Mouse (Mus musculus): ENCODE results near the gene Rfc5. TPM values are rescaled to one million over a fixed set of nuclear protein-coding genes. Genes with fewer than 3 reads are reported as not detected.

The Rfc5 gene
- polyA plus RNA-seq, 1 experiment from 2014 or later: 37.5 TPM

DNA sequence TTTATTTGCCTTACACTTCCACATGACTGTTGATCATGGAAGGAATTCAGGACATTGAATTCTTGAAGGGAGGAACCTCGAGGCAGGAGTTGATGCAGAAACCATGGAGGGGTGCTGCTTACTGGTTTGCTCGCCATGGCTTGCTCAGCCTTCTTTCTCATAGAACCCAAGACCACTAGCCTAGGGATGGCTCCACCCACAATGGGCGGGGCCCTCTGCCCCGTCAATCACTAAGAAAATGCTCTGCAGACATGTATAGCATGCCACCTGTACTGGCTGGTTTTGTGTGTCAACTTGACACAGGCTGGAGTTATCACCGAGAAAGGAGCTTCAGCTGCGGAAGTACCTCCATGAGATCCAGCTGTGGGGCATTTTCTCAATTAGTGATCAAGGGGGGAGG is 48.8 kb downstream of the Rfc5 start:
- no peak overlapping the region for H3K4me2 ChIP-seq
- no peak overlapping the region for H3K9ac ChIP-seq
- no peak overlapping the region for H3K4me3 ChIP-seq
- no peaks in the 10 kb centered on the region for H3K9me3 ChIP-seq
- no peak for ATAC-seq (ENCODE audit: low FRiP score)
- H3K4me1 ChIP-seq (replicated peaks): no peaks in the 10 kb centered on the region
- H3K36me3 ChIP-seq: no peaks in the 10 kb centered on the region
- no peak overlapping the region for H3K27ac ChIP-seq
- no peaks in the 10 kb centered on the region for H3K27me3 ChIP-seq
- 82% methylated on average over 6 of the region's 6 CpGs for WGBS

DNA sequence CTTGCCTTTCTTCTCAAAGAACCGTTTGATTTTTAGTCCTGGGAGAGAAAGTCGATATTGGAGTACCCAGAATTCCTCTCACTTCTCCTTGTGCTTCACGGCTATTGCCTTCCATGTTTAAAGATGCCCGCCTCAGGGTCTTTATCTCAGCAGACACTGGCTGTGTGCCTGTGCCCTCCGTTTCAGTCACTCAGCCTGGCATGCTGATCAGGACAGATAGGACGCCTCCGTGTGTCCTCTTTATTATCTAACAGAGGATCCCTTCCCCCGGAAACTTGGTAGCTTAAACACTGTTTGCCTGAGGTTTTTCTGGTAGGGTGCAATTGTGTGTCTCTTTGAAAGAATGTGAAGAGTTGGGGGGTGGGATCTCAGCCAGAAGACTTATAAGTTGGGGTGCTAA is 50.3 kb downstream of the Rfc5 start:
- Histone ChIP-seq H3K9me3 (no peaks in the 10 kb centered on the region), H3K4me1 (replicated peaks) (no peaks in the 10 kb centered on the region), H3K4me3 (no peak overlapping the region), H3K4me2 (no peak overlapping the region), H3K36me3 (no peaks in the 10 kb centered on the region), H3K9ac (no peak overlapping the region), H3K27ac (no peak overlapping the region), H3K27me3 (no peaks in the 10 kb centered on the region)
- ATAC-seq (ENCODE audit: low FRiP score): no peak
- 88% methylated on average over 8 of the region's 8 CpGs for WGBS

DNA sequence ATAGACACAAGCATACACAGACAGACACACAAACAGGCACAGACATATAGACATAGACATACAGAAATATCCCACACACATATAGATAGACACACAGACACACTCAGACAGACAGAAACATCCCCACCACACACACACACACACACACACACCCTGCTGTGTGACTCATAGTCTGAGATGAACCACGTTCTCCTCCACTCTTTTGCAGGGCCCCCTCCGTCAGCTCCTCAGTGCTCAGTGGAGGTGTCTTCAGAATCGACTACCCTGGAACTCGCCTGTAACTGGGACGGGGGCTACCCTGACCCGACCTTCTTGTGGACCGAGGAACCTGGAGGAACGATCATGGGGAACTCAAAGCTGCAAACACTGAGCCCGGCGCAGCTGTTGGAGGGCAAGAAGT is 50.8 kb downstream of the Rfc5 start:
- ATAC-seq (ENCODE audit: low FRiP score): no peak
- no peaks in the 10 kb centered on the region for H3K9me3 ChIP-seq
- H3K4me1 ChIP-seq (replicated peaks): no peaks in the 10 kb centered on the region
- no peak overlapping the region for H3K27ac ChIP-seq
- H3K4me2 ChIP-seq: no peak overlapping the region
- H3K27me3 ChIP-seq: no peaks in the 10 kb centered on the region
- H3K4me3 ChIP-seq: no peak overlapping the region
- 86% methylated on average over 10 of the region's 10 CpGs for WGBS
- no peak overlapping the region for H3K9ac ChIP-seq
- no peaks in the 10 kb centered on the region for H3K36me3 ChIP-seq

DNA sequence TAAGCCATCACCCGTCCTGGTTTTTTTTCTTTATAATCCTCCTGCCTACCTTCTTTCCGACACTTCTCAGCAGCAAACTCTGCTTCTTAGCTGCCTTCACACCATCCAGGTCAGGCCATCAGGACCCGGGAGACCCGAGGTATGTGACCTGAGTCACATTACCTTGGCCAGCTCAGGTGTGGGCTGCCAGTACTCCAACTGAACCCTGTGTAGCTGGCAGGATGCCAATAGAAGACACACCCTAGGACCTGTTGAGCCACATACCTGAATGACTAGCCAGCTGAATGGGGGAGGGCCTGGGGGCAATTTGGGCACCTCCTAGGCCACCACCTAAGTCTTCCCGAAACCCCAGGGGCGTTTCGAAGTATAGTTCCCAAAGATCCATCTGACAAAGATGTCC is 58.4 kb downstream of the Rfc5 start:
- H3K27me3 ChIP-seq: no peaks in the 10 kb centered on the region
- no peak overlapping the region for H3K4me2 ChIP-seq
- WGBS: 90% methylated on average over 7 of the region's 7 CpGs
- ATAC-seq (ENCODE audit: low FRiP score): no peak
- H3K27ac ChIP-seq: no peak overlapping the region
- no peaks in the 10 kb centered on the region for H3K9me3 ChIP-seq
- no peaks in the 10 kb centered on the region for H3K4me1 ChIP-seq (replicated peaks)
- H3K9ac ChIP-seq: no peak overlapping the region
- no peak overlapping the region for H3K4me3 ChIP-seq
- no peaks in the 10 kb centered on the region for H3K36me3 ChIP-seq

Other genes with a start within 250 kb of the Rfc5 start
- 1,027 and 1,043 TPM in 2 replicates for gene Pebp1, start 101.4 kb downstream of the Rfc5 start, polyA plus RNA-seq (2015; fragmentation: Nextera tagmentation; extraction: Ambion mirVana)
- 1.5 and 1.9 TPM in 2 replicates for gene Vsig10, start 70.0 kb downstream of the Rfc5 start, polyA plus RNA-seq (2015; fragmentation: Nextera tagmentation; extraction: Ambion mirVana)
- gene Wsb2, start 31.7 kb downstream of the Rfc5 start, polyA plus RNA-seq (2015; fragmentation: Nextera tagmentation; extraction: Ambion mirVana): 181 and 194 TPM in 2 replicates
- gene Ksr2, start 25.0 kb upstream of the Rfc5 start, polyA plus RNA-seq (2015; fragmentation: Nextera tagmentation; extraction: Ambion mirVana): 6.4 and 7.1 TPM in 2 replicates

All from hindbrain, embryonic 13.5 days (tissue).